Mouse (Mus musculus) bone marrow, adult 2 months (tissue): ENCODE results near the gene Gpm6b. TPM values are rescaled to one million over a fixed set of nuclear protein-coding genes. Genes with fewer than 3 reads are reported as not detected.

ENCODE experiments used
- H3K27ac ChIP-seq: fragments of 200-500 bp; 2 replicates; pipeline ENCODE4 v1.5.1; 2012; ENCODE audit warnings: low read depth, mild to moderate bottlenecking, control low read depth, inconsistent platforms, low read length; ENCODE audit not compliant: control insufficient read depth, poor library complexity, insufficient read depth
- H3K4me1 ChIP-seq: fragments of 200-500 bp; 2 replicates; pipeline ENCODE4 v1.6.1; 2011; ENCODE audit warnings: low read length; ENCODE audit not compliant: control insufficient read depth, insufficient read depth
- H3K4me3 ChIP-seq: fragments of 200-500 bp; replicated peaks from 2 replicates; pipeline ENCODE3; 2011; ENCODE audit warnings: mild to moderate bottlenecking, low read depth, low read length, control low read depth; ENCODE audit not compliant: control insufficient read depth
- CTCF ChIP-seq: fragments of 200-500 bp; IDR thresholded peaks from 2 replicates; pipeline ENCODE4 v1.5.1; 2011; ENCODE audit warnings: low read length, control low read depth; ENCODE audit not compliant: control insufficient read depth, insufficient read depth
- POLR2A ChIP-seq: fragments of 200-500 bp; IDR thresholded peaks from 2 replicates; pipeline ENCODE4 v1.6.1; 2011; ENCODE audit warnings: low read depth, mild to moderate bottlenecking, control low read depth, low read length, borderline replicate concordance; ENCODE audit not compliant: control insufficient read depth
- WGBS: fragments of 180-500 bp; shearing (Covaris S2); methylation state at CpG from one replicate; pipeline ENCODE4 v1.1.7; 2018; 5-methylcytosine and 5-hydroxymethylcytosine counted together
- polyA plus RNA-seq: library from polyadenylated mRNA; stranded (reverse); fragments of >200 nt; gene quantifications from 2 replicates; pipeline ENCODE4 v1.2.4, GENCODE M21; 2011; ENCODE audit warnings: low replicate concordance; ENCODE audit not compliant: missing spikeins, insufficient read depth, insufficient read length

The Gpm6b gene
- polyA plus RNA-seq, 1 experiment = 5.7 TPM

DNA sequence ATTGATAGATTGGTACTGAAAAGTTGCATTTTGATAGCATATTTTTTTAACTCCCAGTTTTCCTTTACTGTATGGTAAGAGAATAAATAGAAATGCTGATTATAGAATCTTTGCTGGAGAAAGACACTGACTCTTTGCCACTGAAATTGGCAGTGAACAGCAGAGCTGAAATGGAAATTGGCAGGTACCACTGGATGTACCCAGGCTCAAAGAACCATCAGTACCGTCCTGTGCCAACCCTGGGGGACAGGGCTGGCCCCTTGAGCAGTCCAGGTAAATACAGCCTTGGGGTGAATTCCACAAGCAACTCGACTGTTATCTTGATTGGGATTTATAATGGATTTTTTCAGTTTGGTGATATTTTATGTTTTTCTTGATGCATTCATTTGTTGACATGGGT, 114.7 kb downstream of the Gpm6b start:
- 59% methylated on average over 2 of the region's 2 CpGs for WGBS
- Histone ChIP-seq H3K4me1 (no peaks in the 10 kb centered on the region), H3K27ac (no peak overlapping the region), H3K4me3 (no peak overlapping the region)
- TF ChIP-seq POLR2A = no peak

- Histone ChIP-seq H3K4me1 (no peaks in the 10 kb centered on the region), H3K4me3 (no peak overlapping the region), H3K27ac (no peak overlapping the region)
- no peak for TF ChIP-seq CTCF
- no peak for TF ChIP-seq POLR2A
- WGBS = 45% methylated on average over 1 of the region's 1 CpGs
Measured at GRCm38 (mm10) chrX:166354913-166355312, 116.2 kb downstream of the Gpm6b start.

GRCm38 (mm10) chrX:166356276-166356675, 117.6 kb downstream of the Gpm6b start:
- Histone ChIP-seq H3K4me3 (no peak overlapping the region), H3K4me1 (no peaks in the 10 kb centered on the region), H3K27ac (no peak overlapping the region)
- 65% methylated on average over 3 of the region's 3 CpGs for WGBS
- no peak for TF ChIP-seq POLR2A
- TF ChIP-seq CTCF = no peak

- Histone ChIP-seq H3K4me3 (no peak overlapping the region), H3K4me1 (no peaks in the 10 kb centered on the region), H3K27ac (no peak overlapping the region)
- WGBS = 68% methylated on average over 2 of the region's 2 CpGs
- TF ChIP-seq POLR2A (no peak), CTCF (no peak)
Measured at GRCm38 (mm10) chrX:166358955-166359354, 120.2 kb downstream of the Gpm6b start.

DNA sequence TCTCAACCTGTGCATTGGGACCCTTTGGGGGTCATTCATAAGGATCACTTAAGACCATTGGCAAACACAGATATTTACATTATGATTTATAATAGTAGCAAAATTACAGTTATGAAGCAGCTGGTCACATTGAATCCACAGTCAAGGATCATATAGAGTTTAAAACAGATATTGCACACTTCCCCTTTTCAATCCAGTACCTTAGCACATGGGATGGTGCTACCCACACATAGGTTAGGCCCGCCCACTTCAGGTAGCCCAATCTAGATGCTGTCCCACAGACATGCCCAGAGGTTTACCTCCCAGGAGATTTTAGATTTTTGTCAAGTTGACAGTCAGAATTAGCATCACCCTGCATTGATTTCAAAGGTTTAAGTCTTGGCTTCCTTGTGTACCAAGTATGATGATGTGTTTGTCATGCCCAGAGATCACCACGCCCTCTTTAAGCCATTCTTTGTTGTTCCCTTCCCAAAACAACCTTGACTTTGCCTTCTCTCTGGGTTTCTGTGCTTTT, 121.3 kb downstream of the Gpm6b start:
- Histone ChIP-seq H3K4me3 (no peak overlapping the region), H3K4me1 (no peaks in the 10 kb centered on the region), H3K27ac (no peak overlapping the region)
- TF ChIP-seq CTCF (no peak), POLR2A (no peak)
- 78% methylated on average over 2 of the region's 2 CpGs for WGBS

DNA sequence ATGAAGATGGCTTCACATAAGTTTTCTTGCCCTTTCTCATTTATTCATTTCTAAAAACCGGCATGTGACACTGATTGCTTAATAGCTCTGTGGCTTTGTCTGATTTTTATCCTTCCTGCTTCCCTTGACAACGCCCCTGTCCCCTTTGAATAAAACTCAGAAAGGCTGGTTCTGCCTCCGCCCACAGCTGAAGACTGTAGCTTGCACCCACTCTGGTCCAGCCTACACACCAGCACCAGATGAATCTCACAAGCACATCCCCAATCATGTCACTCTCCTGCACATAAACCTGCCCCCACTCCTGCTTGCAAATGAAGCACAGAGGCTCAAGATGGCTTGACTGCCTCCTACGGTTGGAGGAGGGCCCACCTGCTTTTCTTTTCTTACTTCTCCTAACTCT, 121.7 kb downstream of the Gpm6b start:
- no peak overlapping the region for H3K4me3 ChIP-seq
- WGBS = 39% methylated on average over 4 of the region's 4 CpGs
- TF ChIP-seq CTCF = no peak
- TF ChIP-seq POLR2A = no peak

GRCm38 (mm10) chrX:166365458-166366213, 126.9 kb downstream of the Gpm6b start:
- Histone ChIP-seq H3K4me3 (no peak overlapping the region), H3K27ac (no peak overlapping the region), H3K4me1 (no peaks in the 10 kb centered on the region)
- WGBS = 85% methylated on average over 8 of the region's 8 CpGs
- TF ChIP-seq POLR2A = no peak
- no peak for TF ChIP-seq CTCF

More for the DNA sequence above, 121.7 kb downstream of the Gpm6b start:
- H3K27ac ChIP-seq = no peak overlapping the region
- H3K4me1 ChIP-seq = no peaks in the 10 kb centered on the region

GRCm38 (mm10) chrX:166376681-166377328, 138.1 kb downstream of the Gpm6b start:
- TF ChIP-seq POLR2A = no peak
- no peak for TF ChIP-seq CTCF
- H3K27ac ChIP-seq = no peak overlapping the region
- H3K4me3 ChIP-seq = no peak overlapping the region
- H3K4me1 ChIP-seq = no peaks in the 10 kb centered on the region
- WGBS = 30% methylated on average over 9 of the region's 9 CpGs

- Histone ChIP-seq H3K4me1 (no peaks in the 10 kb centered on the region), H3K27ac (no peak overlapping the region), H3K4me3 (no peak overlapping the region)
- 86% methylated on average over 5 of the region's 5 CpGs for WGBS
- TF ChIP-seq CTCF = no peak
- no peak for TF ChIP-seq POLR2A
Measured at GRCm38 (mm10) chrX:166378652-166379051, 139.9 kb downstream of the Gpm6b start.

DNA sequence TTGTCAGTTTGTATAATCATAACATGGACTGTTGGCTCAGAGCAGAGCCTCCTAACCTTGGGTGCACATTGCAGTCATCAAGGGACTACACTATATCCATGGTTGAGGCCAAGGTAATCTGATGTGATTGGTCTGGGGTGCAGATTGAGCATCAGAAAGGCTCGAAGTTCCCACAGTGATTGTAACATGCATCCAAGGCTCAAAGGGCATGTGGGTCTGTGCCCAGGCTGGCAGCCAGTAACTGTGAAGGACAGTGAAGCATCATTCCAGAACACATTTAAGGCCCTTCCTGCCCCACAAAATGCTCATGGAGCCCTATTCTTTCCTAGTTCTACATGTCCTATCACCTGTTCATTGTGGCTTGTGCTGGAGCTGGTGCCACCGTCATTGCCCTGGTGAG, 144.9 kb downstream of the Gpm6b start:
- 67% methylated on average over 2 of the region's 2 CpGs for WGBS
- Histone ChIP-seq H3K4me3 (no peak overlapping the region), H3K27ac (no peak overlapping the region), H3K4me1 (no peaks in the 10 kb centered on the region)
- TF ChIP-seq POLR2A = no peak
- no peak for TF ChIP-seq CTCF
